Comparison of ENCODE assay signal across 8 mouse cellular contexts in genomic region chr2:167079535-167080257, GRCm38 (mm10). TPM values are rescaled to one million over a fixed set of nuclear protein-coding genes. Genes with fewer than 3 reads are reported as not detected.
DNase-seq lines count a peak whose midpoint lies in the region.

No protein-coding gene starts in this region.

- intact Hi-C loops in gastrocnemius, postnatal 14 days (cut with DNase I; ENCODE audit: low total_unique reads): no loop called here
- intact Hi-C loops in left cerebral cortex, postnatal 10 days (cut with DNase I): no loop called here

- DNase-seq in layer of hippocampus, adult 18-20 months (ENCODE audit: low spot score in 2 of 2): peak; percentile 67 to 85
- DNase-seq in layer of hippocampus, postnatal 14 days (ENCODE audit: low spot score in 2 of 2): no peak
- DNase-seq in cerebellum, postnatal 25 days: peak; percentile 85 to 91
- peak; percentile 83 for DNase-seq in gastrocnemius, postnatal 14 days
- peak; percentile 43 to 59 for DNase-seq in left cerebral cortex, postnatal 10 days (ENCODE audit: extremely low spot score in 1 of 2, low spot score in 2 of 2)
- DNase-seq in right cerebral cortex, postnatal 14 days: peak; percentile 49
- DNase-seq in kidney, adult 18-20 months: no peak
- no peak for DNase-seq in thymus, postnatal 4 days

RNA-seq across cellular contexts. Expression of gene Znfx1, which starts 16.9 kb away (rescaled TPM):
- total RNA-seq in layer of hippocampus, adult 18-20 months (2021): 10 to 100 TPM; 45.8 to 49.9 TPM
- 10 to 100 TPM; 25.9 to 27.5 TPM for total RNA-seq in layer of hippocampus, postnatal 14 days (2021)
- 10 to 100 TPM; 14.5 to 14.8 TPM for total RNA-seq in gastrocnemius, postnatal 14 days (2021)
- 10 to 100 TPM; 29.7 to 33.6 TPM for total RNA-seq in left cerebral cortex, postnatal 10 days (2021)

Comparison
In these comparisons a context has a peak if more than half of its experiments do, and no peak if none do; other contexts are left out.
1. DNase-seq: peak in layer of hippocampus, adult 18-20 months (2 of 2), cerebellum, postnatal 25 days (2 of 2), gastrocnemius, postnatal 14 days (single experiment), left cerebral cortex, postnatal 10 days (2 of 2) and right cerebral cortex, postnatal 14 days (single experiment); none in layer of hippocampus, postnatal 14 days (0 of 2), kidney, adult 18-20 months (single experiment) and thymus, postnatal 4 days (single experiment).